Mouse (Mus musculus) embryo, embryonic 11 days (tissue): ENCODE data around the gene Akt3.

ENCODE experiments used
- DNase-seq: peaks from one replicate; pipeline ENCODE4 v3.0.0-alpha.2; 2015

Gene Akt3

DNA sequence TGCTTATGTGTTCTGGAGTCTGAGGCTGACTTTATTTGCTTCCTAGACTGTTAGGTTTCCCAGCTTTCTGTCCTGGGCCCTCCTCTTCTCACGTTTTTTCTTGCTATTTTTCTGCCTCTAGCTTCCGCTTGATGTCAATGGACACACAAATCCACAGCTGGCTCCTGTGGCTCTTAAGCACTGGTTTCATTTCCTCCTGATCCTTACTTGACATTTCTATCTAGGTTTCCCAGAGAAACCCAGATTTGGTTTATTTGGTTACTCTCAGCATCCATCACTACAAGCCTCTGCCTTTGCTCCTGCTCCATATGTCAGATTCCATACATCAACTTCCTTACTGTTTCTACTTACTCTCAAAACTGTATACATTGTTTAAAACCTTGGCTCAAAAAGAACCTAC is 211.0 kb downstream of the Akt3 start:
- DNase-seq = no peak

- no peak for DNase-seq
These were observed 212.1 kb downstream of the Akt3 start for GRCm38 (mm10) chr1:177045885-177046284.

GRCm38 (mm10) chr1:177040058-177040457 is 217.9 kb downstream of the Akt3 start:
- no peak for DNase-seq

GRCm38 (mm10) chr1:177039093-177039674 is 218.8 kb downstream of the Akt3 start:
- no peak for DNase-seq

GRCm38 (mm10) chr1:177038383-177038782 is 219.6 kb downstream of the Akt3 start:
- no peak for DNase-seq

DNA sequence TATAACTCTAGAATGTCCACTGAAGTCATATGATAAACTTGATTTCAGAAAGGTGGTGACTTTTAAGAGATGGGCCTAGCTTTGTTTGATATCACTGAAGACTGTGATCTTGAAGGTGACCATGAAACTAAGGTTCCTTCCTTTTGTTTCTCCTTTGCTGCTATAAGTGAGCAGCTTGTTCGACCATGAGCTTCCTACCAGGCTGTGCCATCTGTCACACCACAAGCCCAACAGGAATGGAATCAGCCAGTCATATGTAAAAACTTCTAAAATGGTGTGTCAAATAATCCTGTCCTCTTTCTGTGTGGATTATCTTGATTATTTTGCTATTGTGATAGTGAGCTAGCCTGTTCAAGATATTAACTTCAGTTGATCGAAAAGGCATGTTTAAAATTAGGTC is 222.5 kb downstream of the Akt3 start:
- no peak for DNase-seq

DNA sequence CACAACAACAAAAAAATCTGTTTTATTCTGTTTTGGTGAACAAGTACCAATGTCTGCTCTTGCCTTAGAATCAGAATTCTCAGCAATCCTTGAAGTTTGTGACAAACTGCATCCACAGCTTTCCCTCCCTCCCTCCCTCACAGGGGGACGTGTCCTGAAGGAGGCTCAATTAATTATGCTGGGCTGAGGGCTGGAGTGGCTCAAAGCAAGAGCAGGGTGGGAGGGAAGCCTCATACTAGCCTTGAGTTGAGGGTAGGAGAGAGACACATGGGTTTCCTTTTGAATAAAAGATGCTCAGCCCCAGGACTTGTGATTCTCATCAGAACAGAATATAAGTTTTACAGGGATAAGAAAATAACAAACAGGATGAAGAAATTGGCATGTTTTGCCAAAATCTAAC is 225.8 kb downstream of the Akt3 start:
- no peak for DNase-seq

GRCm38 (mm10) chr1:177031196-177031595 is 226.8 kb downstream of the Akt3 start:
- no peak for DNase-seq

- DNase-seq = no peak
These were observed 227.3 kb downstream of the Akt3 start for GRCm38 (mm10) chr1:177030669-177031068.

DNA sequence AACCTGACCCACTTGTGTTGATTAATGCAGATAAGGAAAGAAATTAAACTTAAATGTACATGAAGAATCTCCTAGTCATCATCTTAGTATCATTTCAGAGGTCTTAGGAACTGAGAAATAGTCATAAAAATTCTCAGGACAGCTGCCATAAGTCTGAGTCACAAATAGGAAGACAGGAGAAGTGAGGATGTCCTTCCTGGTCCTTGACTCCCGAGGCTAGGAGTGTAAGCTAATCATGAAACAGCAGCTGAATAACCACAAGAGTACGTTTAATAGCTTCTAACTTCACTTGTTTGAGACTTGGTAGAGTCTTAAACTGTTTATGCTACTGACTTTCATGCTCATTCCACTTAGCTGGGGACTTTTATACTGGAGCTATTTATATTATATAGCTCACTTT is 229.0 kb downstream of the Akt3 start:
- no peak for DNase-seq

GRCm38 (mm10) chr1:177027706-177028105 is 230.3 kb downstream of the Akt3 start:
- no peak for DNase-seq

DNA sequence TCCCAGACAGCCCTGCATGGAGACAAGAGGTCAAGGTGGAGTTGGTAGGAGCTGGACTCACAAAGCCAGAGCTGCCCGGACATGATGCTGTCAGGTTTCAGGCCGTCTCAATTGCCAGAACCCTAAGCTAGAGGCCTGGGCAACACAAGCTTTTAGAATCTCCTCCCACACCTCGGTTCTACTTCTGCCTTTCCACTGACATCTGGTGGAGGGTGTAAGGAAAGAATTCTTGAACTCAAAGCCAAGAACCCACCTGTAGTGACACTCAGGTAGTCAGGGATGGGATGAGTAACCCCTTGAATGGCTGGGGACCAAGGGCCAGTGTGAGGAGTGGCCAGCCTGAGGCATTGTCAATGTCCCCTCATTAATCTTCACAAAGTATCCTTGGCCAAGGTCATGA is 235.3 kb downstream of the Akt3 start:
- DNase-seq = no peak

- no peak for DNase-seq
These were observed 238.3 kb downstream of the Akt3 start for GRCm38 (mm10) chr1:177019668-177020067.

GRCm38 (mm10) chr1:177018750-177019149 is 239.3 kb downstream of the Akt3 start:
- no peak for DNase-seq

DNA sequence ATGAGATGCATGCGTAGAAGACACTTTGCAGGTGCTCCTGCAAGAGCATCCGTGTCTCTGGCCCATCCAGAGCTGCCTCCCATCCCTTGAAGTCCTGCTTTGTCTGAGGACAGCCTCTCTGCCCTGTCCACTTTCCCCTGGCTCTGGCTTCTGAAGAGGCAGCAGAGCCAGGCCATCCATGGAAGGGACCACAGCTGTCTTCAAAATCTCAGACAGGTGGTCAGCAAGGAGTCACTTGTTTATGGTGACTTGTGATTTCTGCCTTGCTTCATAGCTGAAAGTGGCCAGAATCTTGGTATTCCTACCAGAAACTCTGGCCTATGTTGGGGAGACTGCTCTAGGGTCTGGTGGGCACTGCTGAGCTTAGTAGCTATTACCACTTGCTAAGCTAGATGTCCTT is 241.3 kb downstream of the Akt3 start:
- no peak for DNase-seq

- DNase-seq = no peak
These were observed 242.1 kb downstream of the Akt3 start for GRCm38 (mm10) chr1:177015917-177016316.

GRCm38 (mm10) chr1:177014921-177015439 is 243.0 kb downstream of the Akt3 start:
- DNase-seq = no peak

- DNase-seq = no peak
These were observed 243.7 kb downstream of the Akt3 start for GRCm38 (mm10) chr1:177014346-177014745.

DNA sequence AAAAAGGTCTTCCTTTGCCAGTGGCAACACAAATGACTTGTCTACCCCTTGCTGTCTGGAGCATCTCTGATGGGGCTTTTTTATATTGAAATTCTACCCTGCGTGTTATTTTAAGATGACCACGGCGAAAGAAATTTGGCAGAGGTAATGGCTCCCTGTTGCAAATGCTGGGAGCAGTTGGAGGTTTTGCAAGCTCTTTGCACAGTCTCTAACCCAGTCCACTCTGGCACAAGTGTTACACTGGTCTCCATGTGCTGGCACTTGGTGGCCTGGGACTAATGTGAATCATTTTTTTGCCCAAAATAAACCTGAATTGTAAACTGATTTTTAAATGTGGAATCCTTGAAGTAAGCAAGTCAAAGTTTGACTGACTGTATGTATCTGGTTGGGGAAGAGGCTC is 244.2 kb downstream of the Akt3 start:
- DNase-seq = no peak

- DNase-seq = no peak
These were observed 244.7 kb downstream of the Akt3 start for GRCm38 (mm10) chr1:177013313-177013712.

GRCm38 (mm10) chr1:177012774-177013173 is 245.2 kb downstream of the Akt3 start:
- DNase-seq = no peak

GRCm38 (mm10) chr1:177011688-177012087 is 246.3 kb downstream of the Akt3 start:
- DNase-seq = no peak

DNA sequence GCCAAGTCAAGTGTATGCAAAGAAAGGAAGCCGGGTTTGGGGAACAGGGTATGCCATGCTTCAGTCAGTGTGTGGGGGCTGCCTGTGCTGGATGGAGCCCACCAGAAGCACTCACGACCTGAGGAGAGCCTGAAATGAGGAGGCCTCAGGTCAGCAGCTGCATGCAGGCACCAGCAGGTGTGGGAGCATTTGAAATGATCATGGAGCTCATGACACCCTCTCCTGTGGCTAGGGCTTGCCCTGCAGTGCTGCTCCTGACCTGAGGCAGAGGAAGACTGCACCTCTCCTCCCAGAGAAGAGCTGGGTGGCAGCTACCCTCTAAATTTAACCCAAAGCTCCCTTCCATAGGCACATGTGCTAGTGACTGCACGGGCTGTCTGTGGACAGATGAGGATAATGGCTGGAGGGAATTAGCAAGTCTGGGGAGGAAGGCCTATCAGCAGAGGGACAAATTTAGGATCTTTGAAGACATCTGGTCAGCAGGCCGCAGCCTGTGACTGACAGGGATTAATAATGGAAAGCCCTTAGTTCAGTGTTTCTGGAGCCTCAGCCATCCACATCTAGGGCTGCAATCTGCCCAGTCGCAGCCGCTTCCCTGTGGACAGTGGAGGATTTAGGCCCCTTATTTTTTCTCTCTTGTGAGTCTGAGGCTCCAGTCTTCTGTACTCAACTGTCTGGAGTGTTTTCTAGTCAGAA is 247.2 kb downstream of the Akt3 start:
- no peak for DNase-seq

- no peak for DNase-seq
These were observed 248.0 kb downstream of the Akt3 start for GRCm38 (mm10) chr1:177010041-177010440.

- DNase-seq = no peak
These were observed 249.2 kb downstream of the Akt3 start for GRCm38 (mm10) chr1:177008777-177009176.
